Mouse (Mus musculus) gastrocnemius, postnatal 4 days (tissue): Measurements from ENCODE around the gene Bmp7. TPM values are rescaled to one million over a fixed set of nuclear protein-coding genes. Genes with fewer than 3 reads are reported as not detected.

ENCODE experiments used
- DNase-seq, 2 experiments: peaks; one replicate each; pipeline ENCODE4 v3.0.0; 2021 to 2022; ENCODE audit warnings: low spot score in 2 of 2, mixed read lengths in 2 of 2
- total RNA-seq, 2 experiments: library from RNA; stranded (reverse); gene quantifications; 2 replicates each; pipeline ENCODE4 v1.2.3; 2021

Bmp7 gene
- total RNA-seq, 2 experiments from 2014 or later, result 3.7 to 3.8 TPM

DNA sequence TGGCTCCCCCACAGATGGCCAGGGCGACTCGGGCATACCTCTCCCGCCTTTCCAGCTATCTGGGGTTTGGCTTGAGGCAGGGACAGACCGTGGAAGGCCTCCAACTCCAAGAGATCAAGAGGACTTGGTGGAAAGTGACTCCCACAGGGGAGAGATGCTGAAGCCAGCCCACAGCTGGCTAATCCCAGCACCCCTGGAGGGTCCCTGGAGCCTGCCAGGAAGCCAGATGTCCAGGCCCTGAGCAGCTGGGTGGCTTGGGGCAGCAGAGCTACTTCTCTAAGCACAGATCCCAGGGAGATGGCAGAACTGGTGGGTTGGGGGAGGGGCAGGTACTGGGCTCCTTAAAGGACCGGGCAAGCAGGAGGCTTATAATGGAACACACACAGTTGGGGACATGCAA, 28.4 kb downstream of the Bmp7 start:
- peak in 1 of 2 experiments; percentile 40 for DNase-seq

DNA sequence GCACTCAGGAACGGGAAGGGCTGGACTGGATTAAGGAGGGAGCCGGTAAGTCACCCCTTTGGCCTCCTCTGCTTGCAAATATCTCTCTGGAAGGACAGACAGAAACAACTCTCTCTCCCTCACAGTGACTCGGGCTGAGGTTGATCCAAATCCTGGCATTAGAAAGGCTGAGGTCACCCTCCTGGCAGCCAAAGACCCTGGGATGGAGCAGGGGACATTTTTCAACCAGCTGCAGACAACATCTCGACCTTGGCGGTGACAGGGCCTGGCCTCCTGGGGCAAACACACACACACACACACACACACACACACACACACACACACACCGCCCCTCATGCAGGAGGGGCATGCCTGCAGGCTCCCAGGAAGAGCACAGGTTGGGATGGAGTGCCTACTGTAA, 29.0 kb downstream of the Bmp7 start:
- DNase-seq, result peak in 1 of 2 experiments; percentile 50

DNA sequence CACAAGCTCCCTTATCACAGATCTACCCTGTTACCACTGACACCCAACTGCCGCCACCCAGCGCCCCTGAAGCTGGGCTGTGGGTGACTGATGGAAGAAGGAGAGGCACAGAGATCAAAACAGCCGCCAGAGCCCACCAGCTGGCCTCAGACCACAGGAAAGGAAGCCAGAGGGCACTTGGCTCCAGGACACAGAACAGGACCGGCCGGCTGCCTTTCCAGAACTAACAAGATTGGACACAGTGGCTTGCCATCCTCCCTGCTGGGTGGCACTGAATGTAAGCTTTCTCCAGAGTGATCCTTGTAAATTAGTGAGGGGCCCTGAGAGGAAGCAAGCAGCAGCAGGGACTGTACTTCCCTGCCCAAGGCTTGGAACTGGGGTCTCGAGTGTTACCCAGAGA, 30.7 kb downstream of the Bmp7 start:
- DNase-seq, result peak in 1 of 2 experiments; percentile 27

DNA sequence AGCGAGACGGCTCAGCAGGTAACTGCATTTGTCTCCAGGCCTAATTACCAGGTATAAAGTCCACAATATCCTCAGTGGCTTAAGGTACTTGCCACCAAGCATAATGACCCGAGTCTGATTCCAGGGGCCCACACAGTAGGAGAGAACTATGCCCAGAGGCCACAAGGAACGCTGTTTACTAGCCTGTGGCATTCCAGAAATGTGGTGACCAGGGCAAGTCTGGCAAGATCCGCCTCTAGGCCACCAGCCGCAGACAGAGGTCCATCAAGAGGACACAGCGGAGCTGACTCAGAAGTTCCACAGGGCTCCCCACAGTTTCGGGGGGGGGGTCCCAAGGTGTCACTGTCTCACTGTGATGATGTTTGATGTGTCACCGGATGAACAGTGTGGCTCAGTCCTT, 34.0 kb downstream of the Bmp7 start:
- no peak for DNase-seq

DNA sequence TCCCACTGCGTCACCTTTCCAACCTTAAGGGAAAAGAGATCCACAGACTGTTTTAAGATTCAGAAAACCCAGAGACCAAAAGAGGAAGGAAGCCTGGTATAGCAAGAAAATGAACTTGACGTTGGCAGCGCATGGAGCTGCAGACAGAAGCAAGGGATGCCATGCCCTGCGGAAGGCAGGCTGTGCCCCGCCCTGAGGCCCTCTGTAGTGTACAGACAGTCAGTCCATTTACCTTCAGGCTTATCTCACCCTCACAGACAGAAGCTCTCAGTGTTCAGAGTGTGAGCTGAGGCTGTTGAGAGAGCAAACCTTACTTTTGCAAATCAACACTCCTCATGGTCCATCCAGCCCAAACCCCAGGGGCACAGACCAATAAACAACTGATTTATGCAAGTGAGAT, 35.1 kb downstream of the Bmp7 start:
- DNase-seq, result no peak

DNA sequence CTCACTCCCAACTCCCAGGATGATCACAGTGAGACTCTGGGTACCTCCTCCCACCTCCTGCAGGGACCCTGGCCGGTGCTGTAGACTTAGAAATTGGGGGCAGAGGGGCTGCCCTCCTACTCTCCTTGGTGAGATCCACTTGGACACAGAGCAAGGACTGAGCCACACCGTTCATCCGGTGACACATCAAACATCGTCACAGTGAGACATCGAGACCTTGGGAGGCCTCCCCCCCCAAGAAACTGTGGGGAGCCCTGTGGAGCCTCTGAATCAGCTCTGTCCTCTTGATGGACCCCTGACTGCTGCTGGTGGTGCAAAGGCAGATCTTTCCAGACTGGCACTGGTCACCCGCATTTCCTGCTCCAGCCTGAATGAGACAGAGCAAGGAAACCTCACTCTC, 35.5 kb downstream of the Bmp7 start:
- no peak for DNase-seq

DNA sequence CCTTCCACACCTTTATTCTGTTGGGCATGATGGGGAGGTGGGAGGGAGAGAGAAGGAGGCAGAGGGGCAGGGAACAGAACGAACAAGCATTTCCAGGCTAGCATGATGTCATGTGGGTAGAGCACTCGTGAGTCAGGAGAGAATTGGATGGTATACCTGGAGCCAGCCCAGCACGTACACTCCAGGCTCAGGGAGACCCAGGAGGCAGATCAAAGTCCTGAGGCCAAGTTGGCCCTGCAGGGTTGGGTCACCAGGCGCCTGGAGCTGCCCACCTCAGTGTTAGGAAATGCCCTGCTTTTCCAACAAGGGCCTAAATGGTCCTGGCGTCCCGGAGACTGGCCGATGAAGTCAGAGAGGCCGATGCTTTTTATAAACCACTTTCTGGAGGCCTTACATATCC, 36.6 kb downstream of the Bmp7 start:
- no peak for DNase-seq

DNA sequence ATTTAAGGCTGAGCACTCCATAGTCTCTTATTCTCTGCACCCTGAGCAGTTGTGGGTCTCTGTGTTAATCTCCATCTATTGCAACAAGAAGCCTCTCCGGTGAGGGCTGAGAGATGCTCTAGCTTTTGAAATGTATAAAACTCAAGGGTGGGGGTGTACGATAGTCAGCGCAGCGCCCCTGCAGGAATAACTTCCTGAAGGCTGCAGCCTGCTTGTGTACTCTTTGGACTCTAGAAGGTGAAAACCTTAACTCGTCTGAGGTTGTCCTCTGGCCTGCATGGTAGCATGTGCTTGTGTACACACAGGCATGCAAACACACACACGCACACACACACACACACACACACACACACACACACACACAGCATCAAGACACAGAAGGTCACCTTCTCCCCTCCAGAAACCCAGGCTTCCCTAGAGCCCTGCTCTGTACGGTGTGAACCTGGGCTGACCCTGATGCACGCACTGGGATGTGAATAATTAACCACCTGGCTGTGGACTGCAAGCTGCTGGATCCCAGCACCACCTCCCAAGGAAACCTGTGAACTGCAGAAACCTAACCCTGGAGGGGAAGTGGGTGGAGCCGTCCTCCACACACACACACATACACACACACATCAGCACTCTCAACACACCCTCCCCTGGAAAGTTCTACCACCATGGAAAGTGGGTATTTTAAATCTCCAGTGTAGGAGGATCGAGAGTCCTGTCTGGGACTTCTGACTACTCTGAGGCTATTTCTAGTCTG, 39.0 kb downstream of the Bmp7 start:
- DNase-seq, result no peak

DNA sequence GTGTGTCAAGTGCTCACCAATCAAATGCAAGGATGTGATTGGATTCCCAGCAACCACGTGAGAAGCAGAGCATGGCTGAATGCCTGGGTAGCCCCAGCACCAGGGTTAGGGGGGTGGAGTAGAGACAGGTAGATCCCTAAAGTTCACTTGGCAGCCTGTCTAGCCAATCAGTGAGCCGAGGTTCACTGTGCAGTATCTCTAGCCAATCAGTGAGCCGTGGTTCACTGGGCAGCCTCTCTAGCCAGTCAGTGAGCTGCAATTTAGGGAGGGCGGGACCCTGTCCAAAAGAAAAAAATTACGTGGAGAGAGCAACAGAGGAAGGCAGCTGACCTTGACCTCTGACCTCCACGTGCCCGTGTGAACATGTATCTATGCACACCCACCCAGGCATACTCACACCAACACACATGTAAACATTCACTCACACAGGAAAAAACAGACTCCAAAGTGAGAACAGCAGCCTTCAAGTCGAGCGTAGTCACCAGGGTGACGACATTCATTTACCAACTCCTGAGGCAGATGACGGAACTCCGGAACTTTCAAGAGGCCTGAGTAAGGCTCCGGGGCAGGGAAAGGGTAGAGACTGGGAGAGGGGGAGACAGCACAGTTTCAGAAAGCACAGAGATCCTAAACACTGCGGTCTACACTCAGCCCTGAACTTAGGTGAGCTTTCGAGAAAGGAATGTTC, 50.2 kb downstream of the Bmp7 start:
- DNase-seq, result no peak

DNA sequence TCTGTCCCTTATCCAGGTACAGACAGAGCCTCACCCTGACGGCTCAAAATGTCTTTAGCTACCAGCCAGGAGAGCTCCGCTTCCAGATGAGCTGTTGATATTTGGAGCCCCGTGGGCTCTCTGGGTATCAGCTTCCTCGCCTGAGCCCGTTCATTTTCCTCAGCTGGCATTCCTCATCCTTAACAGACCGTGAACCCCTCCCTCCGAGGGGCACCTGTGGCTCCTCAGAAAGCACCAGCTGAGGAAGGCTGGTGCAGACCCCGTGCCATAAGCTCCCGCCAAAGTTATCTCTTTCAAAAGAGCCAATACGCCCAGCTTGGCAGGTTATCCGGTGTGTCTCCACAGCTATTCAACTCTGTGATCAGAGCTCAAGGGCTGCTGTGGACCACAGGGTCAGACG, 50.9 kb downstream of the Bmp7 start:
- no peak for DNase-seq

DNA sequence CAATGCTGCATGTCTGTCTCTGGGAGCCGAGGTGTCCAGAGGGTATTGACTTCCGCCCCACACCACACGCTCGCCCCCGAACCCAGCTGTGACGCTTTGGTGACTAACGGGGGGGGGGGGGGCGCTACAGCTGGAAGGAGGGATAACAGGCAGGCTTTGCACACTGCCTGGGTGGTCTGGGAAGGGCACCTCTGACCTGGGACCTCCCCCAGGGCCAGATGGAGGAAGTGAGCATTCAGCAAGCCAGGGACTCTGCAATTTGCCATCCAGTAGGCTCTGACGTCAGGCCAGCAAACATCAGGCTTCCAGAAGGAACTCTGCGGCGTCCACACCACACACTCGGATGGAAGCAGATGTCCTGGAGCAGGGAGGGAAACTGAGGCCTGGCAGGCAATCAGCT, 52.0 kb downstream of the Bmp7 start:
- DNase-seq, result no peak

DNA sequence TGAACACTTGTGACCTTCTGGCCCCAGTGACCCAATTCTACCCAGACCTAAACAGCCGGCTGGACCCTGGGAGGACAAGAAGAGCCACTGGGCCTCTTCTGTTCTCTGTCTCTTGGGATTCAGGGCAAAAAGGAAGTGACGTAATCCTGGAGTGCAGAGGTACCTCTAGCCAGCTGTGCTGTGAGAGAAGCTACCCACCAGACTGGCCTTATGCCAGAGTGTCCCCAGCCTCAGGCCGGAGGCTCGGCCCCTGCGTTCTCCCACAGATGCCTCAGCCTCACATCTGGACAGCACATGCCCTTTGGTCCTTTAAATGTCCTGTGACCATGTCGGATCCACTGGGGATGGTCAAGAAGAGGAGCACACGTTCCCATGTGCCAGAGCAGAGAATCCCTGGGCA, 54.3 kb downstream of the Bmp7 start:
- no peak for DNase-seq

DNA sequence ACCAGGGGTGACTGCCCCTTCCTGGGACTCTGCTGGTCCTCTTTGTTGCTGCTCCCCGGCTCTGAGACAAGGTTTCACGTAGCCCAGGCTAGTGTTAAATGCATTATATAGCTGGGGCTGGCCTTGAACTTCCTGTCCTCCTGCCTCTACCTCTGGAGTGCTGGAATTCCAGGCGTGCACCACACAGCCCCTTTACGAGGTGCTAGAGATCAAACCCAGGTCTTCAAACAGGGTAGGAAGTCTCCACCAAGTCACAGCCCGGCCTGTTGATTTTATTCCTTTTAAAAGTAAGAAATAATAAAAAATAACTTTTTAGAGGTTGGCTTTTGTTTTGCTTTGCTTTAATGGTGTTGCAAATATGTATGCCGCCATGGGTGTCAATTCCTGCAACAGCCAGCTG, 55.5 kb downstream of the Bmp7 start:
- DNase-seq, result no peak

DNA sequence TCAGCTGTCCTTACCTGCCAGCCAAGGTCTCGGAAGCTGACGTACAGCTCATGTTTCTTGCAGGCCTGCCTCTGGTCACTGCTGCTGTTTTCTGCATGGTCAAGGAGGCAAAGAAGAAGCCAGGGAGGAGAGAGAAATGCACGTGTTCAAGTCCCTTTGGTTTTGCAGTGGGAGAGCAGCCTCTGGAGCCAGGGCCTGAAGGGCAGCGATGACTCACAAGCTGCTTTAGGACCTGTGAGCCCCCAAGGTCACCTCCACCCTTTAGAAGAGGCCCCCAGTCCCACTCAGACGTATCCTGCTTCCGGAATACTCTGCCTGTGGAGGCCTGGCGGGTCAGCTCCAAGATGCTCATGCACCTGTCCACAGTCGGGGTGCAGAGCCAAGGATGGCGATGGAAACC, 64.9 kb downstream of the Bmp7 start:
- DNase-seq, result no peak

DNA sequence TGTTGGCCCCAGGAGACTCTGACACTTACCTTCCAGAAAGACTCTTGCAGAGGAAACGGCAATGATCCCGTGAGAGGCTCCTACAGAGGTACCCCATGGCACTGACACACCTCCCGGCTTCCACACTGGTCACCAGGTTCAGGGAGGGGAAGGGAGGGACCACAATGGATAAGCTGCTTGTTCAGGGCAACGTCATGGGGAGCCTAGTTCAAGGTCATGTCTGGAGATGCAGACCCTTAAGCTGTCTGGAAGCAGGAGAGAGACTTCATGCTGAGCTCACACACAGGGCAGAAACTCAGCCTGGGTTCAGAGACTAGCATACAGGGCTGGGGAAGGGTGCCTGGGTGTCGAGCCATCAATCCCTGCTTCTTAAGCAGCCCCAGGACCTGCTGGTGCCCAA, 73.8 kb downstream of the Bmp7 start:
- DNase-seq, result no peak

DNA sequence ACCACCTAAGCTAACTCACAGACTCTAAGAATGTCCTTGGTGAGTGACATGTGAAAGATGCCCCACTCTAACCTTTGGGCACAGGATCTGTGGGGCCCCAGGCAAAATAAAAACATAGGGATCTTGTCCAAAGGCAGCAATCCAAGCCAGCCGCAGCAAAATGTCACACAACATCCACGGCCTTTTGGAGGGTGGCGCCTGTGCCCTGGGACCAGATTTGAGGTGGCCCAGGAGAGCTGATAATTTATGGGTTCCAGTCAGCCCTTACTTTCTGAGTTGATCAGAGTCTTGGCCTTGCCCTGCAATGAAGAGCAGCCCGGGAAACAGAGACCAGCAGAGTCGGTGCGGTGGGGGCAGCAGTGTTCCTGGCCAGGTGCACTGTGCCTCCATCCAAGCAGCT, 75.0 kb downstream of the Bmp7 start:
- DNase-seq, result no peak

DNA sequence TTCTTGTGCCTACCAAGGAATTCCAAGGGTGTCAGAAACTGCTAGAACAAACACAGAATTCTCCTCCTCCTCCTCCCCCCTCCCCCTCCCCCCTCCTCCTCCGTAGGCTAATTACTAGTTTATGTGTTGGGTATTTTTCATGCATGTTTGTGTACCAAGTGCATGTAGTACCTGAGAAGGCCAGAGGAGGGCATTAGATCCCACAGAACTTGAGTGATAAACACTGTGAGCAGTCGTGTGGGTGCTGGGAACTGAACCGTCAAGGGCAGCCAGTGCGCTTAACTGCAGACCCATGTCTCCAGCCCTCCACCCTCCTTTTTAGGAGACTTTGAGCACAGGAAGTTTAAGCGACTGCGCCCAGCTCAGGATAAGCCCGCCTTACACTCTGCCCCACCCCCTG, 75.6 kb downstream of the Bmp7 start:
- DNase-seq, result no peak

DNA sequence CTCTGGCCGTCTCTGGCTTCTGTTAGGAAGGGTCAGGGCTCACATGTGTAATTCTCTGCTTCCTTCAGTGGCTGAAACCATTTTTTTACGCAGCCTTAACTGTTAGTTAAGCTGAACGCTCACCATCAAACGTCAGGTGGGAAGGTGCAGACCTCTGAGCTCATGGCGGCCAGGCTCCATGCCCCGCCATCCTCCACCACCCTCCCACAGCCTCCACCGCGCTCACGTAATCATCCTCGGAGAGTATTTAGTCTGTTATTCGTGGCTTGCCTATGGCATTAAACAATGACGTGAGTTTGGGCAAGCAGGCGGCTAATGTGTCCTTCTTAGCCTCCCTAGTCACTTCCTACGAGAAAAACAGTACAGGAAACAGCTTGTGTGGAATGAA, 76.7 kb downstream of the Bmp7 start:
- no peak for DNase-seq

DNA sequence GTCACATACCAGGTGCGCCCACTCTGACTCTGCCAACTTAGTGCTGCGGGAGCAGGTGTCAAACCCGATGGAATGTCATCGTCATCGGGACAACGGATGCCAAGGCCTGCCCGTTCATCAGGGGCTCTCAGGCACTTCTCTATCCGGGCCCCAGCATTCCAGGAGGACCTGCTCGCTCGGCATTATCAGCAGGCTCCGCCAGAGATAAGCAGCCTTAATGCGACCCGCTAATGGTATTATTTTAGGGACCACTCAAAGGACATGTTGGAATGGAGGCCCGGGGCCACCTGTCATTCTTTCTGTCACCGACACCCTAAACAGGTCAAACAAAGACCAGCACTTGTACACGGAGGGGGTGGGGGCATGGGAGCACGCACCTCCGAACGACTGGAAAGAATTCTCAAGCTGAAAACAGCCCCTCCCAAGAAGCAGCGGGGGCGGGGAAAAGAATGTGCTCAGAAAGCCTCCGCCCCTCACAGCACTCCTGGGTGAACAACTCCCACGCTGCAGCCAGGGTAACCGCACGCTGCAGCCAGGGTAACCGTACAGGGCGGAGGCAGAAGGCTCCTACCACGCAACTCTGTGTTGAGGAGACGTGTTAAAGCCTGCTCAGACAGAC, 77.2 kb downstream of the Bmp7 start:
- peak in 1 of 2 experiments; percentile 31 for DNase-seq

DNA sequence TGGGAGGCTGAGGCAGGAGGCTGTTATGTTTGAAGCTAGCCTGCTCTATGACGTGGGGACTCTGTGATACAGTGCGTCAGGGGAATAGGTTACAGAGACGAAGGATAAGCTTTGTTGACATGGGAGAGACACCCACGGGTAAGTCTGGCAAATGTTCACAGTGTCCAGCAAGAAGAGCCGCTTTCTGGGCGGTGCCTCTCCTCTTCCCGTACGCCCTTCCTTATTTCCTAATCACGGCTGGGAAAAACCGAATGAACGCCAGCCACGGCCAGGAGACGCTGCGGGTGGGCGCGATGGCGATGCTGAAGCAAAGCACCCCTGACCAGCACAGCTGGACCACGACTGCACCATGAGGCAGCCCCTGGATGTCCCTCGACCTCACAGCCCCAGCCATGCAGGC, 77.7 kb downstream of the Bmp7 start:
- DNase-seq, result no peak

DNA sequence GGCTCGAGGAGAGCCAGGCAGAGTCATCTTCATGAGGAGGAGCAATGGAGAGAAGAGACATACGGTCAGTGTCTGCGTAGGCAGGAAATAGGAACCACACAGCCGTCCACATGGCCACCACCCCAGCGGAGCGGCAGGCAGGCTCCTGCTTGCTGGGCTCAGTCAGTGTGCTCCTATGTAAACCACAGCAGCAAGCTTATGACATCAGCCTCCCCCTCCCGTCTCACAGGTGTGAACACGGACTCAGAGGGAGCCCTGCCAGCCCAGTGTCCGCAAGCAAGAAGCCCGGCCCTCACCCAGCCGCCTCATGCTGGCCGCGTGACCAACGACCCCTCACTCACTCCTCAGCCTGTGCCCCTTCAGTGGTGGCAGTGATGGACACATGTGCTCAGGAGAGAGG, 78.5 kb downstream of the Bmp7 start:
- no peak for DNase-seq

DNA sequence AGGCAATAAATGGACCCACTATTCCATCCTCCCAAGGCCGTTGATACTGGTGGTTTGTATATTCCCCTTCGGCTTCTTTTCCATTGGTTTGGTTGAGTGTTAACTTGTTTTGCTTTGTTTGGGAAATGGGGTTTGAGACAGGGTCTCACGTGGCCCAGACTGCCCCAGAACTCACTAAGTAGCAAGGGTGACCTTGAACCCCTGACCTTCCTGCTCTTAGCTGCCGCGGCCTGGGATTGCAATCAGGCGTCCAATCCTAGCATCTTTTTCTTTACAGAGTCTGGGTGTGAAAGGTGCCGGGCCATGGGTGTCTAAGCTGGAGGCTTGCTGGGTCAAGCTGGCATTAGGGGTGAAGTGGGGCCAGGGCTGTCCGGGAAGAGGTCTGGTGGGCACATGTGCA, 79.5 kb downstream of the Bmp7 start:
- no peak for DNase-seq

DNA sequence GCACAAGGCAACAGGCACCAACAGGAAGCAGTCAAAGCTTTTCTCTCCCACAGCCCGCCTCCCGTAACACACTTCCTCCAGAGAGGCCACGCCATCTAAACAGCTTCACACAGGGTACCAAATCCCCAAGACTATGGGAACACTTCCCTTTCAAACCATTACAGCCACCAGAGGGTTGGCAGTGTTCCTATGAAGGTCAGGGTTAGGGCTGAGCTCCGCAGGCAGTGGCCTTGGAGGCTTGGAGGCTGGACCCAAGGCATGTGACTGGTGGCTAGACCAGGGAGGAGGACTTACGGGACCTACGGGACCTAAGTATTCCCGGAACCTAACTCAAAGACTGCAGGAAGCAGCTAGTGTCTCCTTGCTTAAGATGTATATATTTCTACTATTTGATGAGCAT, 80.0 kb downstream of the Bmp7 start:
- no peak for DNase-seq
